Mouse (Mus musculus) lung, postnatal 14 days (tissue): ENCODE measurements around the gene Shisa5.

Experiments
- DNase-seq: peaks from one replicate; pipeline ENCODE4 v3.0.0; 2021

The Shisa5 gene

DNA sequence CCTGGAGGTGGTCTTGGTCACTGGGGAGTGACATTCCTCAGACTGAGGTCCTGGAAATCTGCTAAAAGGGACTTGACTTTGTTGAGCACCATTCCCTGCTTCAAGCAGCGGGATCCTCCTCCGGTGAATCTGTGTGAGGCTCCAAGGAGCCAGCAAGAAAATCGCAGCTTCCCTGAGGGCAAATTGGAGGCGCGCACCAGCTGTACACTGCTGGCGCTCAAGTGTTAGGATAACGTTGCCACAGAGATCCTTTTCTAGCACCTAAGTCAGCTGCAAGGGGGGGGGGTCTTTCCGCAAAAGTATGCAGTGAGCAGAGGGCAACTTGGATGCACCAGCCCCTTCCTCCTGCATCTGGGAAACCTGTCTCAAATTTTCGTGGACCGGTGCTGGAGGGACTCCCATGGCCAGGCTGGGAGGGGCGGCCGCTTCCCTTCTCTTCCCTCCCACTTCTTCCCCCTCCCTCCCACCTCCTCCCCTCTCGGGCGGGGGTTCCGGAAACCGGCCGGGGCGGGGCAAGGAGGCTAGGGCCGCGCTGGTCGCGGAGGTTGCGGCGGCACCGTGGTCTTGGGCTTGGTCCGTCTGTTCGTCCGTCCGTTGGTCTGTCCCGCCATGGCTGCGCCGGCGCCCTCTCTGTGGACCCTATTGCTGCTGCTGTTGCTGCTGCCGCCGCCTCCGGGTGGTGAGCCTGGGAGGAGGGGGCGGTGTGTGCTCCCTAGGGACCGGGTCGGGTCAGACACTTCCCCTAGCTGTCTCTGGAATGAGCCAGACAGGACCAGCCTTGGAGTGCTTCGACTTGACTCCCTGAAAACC is at the start of gene Shisa5:
Shisa5 (plus strand) TSS at position 480 of the 810 bp plus-strand sequence.
- peak; percentile 87 for DNase-seq

DNA sequence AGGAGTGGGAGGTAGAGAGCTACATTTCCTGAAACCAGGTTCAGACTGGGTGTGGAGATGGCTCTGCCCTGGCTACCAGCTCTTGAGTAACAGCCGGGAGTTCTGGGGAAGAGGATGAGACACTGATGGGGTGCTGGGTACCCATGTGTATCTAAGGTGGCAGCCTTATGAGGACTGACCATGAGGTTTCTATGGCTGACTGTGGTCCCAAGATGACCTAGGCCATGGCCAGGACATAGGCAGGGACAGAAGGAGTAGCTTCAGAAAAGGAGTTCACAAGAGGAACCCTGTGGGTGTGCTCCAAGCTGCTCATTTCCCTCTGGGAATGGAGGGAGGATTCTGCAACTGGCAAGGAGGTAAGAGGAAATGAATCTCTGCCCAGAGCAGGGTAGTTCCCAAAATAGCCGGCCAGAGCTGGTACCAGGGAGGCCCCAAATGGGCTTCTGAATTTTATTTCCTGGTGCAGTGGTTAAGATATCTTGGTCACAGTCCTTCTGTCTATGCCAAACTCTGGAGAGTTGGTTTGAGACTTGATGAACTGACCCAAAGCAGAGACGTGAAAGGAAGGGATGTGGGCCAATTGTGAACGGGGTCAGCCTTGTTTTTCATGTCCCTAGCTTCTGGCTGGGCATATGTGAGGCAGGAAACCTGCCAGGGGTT is 48.4 kb upstream of the Shisa5 start:
- no peak for DNase-seq

DNA sequence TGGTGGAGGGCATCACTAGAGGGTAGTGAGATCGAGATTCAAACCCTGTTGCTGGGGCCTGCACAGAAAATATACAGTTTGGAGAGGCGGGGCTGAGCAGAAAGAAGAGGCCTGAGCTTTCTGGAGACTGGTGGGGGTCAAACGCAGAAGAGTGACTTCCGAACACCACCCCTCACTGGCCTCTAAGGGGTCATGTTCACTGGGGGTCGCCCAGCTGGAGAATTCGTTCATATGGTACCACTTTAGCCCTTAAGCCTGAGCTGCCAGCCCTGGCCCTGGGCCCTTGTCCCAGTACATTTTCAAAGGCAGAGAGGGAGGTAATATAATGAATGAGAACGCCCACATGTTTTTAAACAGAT is 47.9 kb upstream of the Shisa5 start:
- DNase-seq = no peak

DNA sequence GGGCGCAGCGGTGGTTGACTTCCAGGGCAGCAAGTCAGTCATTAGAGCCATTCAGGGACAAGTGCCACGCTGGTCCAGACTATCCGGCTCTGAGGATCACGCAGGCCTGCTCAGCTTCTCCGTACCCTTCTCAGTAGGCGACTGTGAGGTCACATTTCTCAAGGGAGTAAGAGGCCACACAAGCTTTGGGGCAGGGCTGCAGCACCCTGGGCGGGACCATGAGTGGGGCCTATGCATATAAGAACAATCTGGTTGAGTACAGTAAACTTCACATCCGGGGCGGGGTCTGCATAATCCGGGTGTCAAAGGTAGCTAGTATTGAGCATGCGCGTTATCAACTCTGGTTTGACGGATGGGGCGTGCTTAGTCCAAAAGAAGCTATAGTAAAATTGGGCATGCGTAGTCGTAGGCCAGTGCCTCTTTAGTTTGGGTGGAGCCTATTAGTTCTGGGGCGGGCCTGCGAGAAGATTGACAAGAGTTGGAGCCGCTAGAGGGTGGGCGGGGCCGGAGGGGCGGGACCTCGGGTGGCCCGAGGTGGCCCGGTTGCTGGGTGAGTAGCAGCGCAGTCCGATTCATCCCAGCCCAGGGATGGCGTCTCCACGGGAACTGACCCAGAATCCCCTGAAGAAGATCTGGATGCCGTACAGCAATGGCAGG is 46.8 kb upstream of the Shisa5 start, which contains the start of gene Pfkfb4:
Pfkfb4 (plus strand) TSS at position 351 of the 657 bp plus-strand sequence.
- DNase-seq = peak; percentile 96

DNA sequence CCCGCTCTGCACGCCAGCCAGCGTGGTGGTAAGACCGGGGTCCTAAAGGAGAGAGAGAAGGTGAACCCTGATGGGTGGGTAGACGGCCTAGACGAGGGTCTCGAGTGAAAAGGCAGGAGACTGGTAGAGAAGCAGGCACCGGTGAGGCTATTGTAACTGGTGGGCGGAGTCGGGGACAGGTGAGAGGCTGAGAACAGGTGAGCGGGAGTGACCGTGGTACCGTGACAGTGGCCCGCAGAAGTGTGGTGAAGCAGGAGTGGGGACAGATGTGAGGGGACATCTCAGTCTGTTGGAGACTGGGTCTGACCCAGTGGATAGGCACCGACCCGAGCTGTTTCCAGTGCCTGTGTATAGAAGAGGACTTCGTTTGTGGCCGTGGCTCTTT is 46.3 kb upstream of the Shisa5 start:
- DNase-seq = no peak

DNA sequence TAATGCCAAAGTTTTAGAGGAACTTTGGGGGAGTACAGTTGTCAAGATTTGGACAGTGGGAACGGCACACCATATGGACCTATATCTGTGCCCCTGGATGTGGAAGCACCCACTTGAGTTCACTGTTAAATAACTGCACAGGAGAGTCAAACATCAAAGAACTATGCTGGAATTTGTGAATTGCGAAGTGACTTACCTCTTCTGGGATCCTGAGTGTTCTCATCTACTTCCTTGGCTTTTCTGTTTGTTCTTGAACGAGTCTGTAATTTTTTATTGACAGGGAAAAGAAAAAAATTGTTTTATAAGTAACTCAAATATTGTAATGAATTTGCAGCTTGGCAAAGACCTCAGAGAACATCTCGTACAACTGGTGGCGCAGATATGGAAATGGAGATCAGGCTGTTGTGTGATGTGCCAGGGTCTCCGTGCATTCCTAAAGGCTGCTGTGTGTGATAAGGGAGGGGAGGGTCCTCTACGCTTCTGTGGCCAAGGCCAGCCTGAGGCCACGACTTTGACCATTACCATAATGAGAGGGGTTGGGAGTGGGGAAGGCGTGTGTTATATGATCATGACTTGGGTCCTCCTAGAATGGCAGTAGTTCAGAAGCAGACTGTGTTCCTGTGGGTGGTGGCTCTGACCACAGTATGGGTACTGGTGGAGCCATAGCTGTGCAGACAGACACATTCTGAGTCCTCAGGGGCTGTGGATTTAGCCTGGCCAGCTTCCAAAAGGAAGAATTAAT is 45.6 kb upstream of the Shisa5 start:
- no peak for DNase-seq

DNA sequence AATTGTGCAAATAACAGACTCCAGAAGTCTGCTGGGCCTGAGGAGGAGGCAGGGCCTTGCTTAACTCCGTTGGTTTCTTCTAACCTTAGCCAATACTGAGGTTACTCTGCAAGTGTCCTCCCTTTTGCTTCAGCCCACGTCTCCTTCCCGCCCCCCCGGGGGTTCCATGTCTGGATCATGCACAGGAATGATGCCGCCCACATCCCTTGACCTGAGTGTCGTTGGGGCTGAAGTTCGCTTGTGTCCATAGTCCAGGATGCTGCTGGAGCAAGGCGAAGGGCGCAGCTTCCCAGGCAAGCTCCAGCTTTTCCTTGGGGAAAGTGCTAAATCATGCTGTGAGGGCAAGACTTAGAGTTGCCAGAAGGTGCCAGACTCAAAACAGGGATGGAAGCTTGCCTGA is 42.0 kb upstream of the Shisa5 start:
- no peak for DNase-seq

DNA sequence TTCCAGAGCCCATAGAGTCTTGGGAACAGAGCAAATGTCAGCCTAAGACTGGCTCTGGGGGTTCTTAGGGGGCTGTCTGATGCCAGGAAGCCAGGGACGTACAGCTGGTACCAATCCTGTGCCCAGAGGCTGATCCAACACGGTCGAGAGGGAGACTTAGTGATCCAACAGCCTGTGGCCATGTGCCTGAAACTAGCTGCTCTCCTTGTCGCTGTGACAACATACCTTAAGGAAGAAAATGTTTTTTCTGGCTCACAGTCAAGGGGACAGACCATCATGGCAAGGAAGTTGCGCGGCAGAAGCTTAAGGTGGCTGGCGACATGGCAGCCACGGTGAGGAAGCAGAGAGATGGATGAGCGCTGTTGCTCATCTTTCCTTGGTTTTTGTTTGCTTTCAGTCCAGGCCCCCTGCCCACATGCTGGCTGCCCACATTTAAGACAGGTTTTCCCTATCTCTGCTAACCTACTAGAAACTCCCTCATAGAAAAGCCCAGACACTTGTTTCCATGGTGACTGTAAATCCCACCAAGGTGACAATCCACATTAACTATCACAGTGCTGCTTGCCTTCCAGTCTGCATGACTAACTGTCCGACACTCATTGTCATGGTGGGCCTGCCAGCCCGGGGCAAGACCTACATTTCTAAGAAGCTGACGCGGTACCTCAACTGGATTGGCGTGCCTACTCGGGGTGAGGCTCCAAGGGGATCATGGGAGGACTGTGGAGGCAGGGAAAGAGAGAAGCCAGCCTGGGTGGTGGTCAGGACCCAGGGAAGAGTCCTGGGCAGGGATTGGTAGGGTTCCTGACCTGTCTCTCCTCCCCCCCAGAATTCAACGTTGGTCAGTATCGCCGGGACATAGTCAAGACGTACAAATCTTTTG is 39.8 kb upstream of the Shisa5 start:
- no peak for DNase-seq

DNA sequence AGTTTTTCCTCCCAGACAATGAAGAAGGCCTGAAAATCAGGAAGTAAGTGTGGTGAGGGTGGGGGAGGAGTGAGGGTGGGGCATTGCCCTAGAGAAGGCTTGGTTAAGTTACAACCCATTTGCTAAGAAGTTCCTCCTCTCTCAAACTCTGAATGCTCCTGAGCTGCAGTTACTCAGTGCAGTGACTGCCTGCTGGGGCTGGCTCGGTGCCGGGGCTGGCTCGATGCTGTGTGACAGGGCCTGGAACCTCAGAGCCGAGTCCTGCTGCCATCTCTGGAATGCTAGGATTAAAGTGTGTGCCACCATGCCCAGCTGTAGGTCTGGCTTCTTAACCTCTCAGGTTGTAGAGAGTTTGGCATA is 39.2 kb upstream of the Shisa5 start:
- no peak for DNase-seq

DNA sequence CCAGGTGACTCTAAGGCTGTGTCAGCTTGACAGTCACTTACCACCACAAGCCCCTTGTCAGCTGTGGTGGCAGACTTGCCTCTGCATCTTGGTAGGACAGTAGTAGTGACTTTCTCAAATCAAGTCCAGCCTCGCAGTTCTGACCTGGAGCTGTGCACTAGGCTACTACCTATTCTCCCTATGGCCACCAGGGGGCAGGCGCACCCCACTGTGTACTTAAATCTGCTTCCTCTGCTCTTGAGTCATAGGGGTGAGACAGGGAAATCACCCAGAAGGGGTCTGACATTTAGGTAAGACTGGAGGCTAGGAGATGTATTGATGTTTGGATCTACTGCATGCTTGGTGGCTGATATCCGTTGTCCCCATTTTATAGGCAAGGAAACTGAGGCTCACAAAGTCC is 37.6 kb upstream of the Shisa5 start:
- DNase-seq = peak; percentile 72

DNA sequence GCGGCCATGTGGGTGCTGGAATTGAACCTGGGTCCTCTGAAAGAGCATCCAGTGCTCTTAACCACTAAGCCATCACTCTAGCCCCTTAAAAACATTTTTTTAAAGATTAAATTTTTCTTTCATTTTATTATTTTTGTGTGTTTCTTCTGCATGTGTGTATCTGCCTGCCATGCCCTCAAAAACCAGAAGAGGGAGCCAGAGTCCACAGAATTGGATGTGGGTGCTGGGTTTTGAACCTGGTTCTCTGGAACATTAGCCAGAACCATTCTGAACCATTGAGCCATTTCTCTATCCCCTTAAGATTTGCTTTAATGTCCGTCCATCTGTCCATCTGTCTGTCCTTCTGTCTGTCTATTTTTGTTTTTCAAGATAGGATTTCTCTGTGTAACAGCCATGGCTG is 35.2 kb upstream of the Shisa5 start:
- peak; percentile 64 for DNase-seq

DNA sequence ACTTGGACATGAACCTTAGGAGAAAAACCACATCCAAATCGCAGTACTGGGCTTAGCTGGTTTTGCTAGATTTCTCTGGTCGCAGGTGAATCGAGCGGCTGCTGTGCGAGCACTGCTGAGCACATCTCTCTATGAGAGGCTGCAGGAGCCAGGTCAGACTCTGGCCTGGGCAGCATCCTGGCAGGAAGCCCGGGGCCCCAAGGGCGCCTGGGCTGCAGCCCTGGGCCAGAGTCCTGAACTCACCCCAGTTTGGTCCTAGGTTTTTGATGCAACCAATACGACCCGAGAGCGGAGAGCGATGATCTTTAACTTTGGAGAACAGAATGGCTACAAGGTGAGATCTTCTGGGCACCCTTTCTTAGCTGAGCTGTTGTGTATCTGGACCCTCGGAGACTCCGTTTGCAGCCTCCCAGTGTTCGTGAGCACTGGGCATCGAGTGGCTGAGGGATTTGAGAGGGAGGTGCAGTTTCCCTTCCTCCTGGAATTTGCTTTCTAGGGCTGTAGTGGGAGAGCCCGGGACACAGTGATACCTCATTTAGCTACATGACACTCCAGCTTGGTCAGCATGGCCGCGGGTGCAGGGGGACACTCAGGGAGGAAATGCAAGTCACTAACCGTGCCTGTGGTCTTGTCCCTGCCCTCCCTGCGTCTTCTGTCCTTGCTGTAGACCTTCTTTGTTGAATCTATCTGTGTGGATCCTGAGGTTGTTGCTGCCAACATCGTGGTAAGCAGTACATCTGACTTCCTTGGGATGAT is 31.2 kb upstream of the Shisa5 start:
- DNase-seq = no peak

DNA sequence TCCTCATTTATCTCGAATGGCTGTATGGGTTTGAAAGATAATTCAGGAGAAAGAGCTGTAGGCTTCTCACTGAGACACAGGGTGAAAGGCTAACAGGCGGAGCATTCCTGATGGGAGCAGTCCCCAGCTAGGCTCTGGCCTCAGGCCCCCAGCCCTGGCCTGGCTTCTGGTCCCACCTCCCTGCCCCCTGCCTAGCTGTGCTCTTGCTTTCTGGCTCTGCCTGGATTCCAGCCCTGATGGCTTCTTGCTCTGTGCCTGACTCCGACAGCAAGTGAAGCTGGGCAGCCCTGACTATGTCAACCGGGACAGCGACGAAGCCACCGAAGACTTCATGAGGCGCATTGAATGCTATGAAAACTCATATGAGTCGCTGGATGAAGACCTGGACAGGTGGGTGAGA is 30.3 kb upstream of the Shisa5 start:
- DNase-seq = no peak

DNA sequence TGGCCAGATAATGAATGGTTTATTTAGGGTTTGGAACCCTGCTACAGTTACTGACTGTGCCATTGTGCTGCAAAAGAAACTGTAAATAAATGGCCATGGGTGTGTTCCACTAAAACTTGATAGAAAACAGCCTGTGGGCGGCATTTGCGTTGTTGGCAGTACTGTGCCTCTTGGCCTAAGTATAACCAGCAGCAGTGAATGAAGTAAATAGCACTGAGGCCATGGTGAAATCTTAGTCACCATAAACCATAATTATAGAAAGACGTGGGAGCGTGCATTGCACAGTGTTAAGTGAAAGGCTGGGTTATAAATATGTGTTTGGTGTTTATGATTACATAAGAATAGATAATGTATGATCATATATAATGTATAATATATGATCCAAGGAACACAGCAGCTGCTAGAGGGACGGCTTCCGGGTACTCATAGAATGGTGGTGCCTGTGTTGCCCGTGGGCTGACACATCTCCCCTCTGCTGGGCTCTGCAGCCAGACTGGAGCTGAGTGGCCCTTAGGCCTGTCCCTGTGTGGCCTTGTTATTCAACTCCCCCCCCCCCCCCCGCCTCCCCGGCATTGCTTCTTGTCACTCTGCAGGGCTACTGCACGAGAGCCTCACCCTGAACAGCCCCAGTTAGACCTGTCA is 29.2 kb upstream of the Shisa5 start:
- DNase-seq = no peak

DNA sequence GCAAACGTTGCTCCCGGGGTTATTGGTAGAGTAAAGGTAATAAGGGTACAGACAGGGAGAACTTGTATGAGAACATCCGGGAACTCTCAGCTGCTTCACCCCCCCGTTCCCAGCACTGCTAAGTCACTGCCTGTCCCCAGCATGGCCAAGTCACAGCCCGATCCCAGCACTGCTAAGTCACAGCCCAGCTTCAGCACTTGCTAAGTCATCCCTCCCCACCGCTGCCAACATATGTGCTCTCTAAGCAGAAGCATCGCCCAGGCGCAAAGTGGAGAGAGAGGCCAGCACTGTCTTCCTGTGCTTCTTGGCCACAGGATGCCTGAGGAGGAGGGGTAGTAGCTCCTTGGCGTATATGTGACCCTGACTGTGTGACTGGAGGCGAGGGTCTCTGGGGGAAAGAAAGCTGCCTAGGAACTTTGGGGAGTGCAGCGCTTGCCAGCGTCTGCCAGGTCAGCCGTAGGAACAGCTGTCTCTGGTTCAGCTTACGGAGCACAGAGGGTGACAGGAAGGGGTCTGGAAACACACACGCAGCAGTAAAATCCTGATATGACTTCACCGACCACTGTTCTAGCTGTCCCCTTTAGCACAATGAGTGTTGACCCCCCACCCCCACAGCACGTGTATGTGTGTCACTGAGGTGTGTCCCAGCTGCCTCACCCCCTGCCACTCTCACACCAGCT is 28.6 kb upstream of the Shisa5 start:
- DNase-seq = no peak

DNA sequence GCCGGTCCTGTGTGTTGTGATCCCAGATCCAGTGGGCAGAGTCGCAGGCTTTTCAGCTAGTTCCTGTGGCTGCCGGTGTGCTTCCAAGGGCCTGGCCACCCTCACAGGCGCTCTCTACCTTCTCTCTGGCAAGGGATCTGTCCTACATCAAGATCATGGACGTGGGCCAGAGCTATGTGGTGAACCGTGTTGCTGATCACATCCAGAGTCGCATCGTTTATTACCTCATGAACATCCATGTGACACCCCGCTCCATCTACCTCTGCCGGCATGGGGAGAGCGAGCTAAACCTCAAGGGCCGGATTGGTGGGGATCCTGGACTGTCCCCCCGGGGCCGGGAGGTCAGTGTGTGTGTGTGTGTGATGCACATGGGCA is 28.1 kb upstream of the Shisa5 start:
- DNase-seq = no peak

DNA sequence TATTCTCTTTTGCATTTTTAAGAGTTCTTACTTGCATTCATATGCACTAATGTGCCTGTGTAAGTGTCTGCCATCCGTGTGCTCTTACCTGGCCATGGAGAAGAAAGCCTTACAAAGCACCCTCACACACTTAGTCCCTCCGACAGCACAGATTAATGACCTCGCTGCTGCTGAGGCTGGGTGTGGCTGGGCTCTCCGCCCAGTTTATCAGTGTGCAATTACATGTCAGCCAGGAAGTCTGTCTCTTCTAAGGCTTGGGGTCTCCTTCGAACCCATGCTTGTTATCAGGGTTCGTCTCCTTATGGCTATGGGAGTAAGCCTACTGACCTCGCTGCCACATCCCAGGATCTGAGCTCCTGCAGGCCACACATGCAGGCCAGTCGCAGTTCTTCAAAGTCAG is 23.0 kb upstream of the Shisa5 start:
- DNase-seq = no peak

DNA sequence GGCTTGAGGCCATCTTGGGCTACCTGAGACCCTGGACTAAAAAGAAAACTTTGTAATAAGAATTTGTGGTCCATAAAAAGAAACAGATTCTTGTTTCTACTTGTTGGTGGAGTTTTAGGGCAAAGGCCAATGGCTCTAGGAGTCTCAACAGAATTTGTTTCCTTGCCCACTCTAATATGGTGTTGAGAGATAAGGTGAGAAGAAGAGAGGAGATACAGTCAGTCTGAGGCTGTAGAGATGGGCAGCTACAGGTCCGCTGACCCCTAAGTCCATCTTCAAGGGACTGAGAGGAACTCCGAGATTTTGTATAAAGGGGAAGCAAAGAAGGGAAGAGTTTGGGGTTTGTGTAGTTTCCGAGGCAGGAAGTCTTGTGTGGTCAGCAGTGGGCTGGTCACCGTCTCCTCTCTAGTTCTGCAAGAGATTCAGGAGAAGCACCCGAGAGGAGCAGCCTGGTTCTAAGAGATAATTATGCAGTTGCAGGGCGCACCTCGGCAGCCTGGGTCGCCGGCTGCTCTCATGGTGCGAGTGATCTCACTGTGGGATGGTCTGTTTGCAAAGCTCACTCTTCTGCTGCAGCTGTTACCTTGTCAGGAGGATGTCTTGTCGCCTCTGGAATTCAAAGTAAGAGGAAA is 21.3 kb upstream of the Shisa5 start:
- no peak for DNase-seq

DNA sequence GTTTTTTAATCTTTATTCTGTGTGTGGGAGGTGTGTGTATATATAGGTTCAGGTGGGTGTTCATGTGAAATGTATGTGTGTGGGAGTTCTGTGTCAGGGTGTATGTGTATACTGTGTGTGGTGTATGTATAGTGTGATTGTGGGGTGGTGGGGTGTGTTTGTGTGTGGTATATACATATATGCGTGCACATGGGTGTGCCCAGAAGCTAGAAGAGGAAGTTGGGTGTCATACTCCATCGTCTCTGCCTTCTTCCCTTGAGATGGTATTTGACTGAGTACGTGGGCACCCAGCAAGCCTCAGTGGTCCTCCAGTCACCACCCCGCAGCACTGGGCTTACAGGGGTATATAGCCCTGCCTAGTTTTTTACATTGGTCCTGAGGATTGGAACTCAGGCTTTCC is 16.9 kb upstream of the Shisa5 start:
- DNase-seq = no peak
